Mouse (Mus musculus): Measurements from ENCODE around the gene Nr2c2ap. TPM values are rescaled to one million over a fixed set of nuclear protein-coding genes. Genes with fewer than 3 reads are reported as not detected.
A peak's percentile ranks its signal among the peaks of the same experiment; 100 is the strongest.

The Nr2c2ap gene
- 17.5 and 24.0 TPM in 2 replicates for polyA plus RNA-seq (2012; rRNA removed)

GRCm38 (mm10) chr8:70131166-70131883 lies at the start of gene Nr2c2ap:
Nr2c2ap (plus strand) TSS chr8:70131333.
- no peak; the same call in 1 of the 2 replicates for TF ChIP-seq CTCF (IDR thresholded peaks at IDR 0.05; ENCODE audit: borderline replicate concordance, extremely low read depth, insufficient read depth, insufficient read length)
- TF ChIP-seq POLR2A (IDR thresholded peaks at IDR 0.05; ENCODE audit: borderline replicate concordance, extremely low read depth, insufficient read depth, insufficient read length, poor library complexity, severe bottlenecking): 0 out of 2 replicates have a peak, but pooled peaks have one; percentile 16
- DNase-seq (ENCODE audit: low read depth): peak; percentile 94

GRCm38 (mm10) chr8:70081976-70082375 lies 49.2 kb upstream of the Nr2c2ap start:
- no peak for DNase-seq (ENCODE audit: low read depth)
- TF ChIP-seq CTCF (IDR thresholded peaks at IDR 0.05; ENCODE audit: borderline replicate concordance, extremely low read depth, insufficient read depth, insufficient read length) (no peak), POLR2A (IDR thresholded peaks at IDR 0.05; ENCODE audit: borderline replicate concordance, extremely low read depth, insufficient read depth, insufficient read length, poor library complexity, severe bottlenecking) (no peak)

GRCm38 (mm10) chr8:70083285-70083684 lies 47.8 kb upstream of the Nr2c2ap start, which contains the start of gene Hapln4:
Hapln4 (plus strand) TSS chr8:70083457.
- peak; percentile 61 for DNase-seq (ENCODE audit: low read depth)
- TF ChIP-seq CTCF (IDR thresholded peaks at IDR 0.05; ENCODE audit: borderline replicate concordance, extremely low read depth, insufficient read depth, insufficient read length): no peak
- TF ChIP-seq POLR2A (IDR thresholded peaks at IDR 0.05; ENCODE audit: borderline replicate concordance, extremely low read depth, insufficient read depth, insufficient read length, poor library complexity, severe bottlenecking): no peak

GRCm38 (mm10) chr8:70084191-70085065 lies 46.7 kb upstream of the Nr2c2ap start:
- peak; percentile 25; the same call in 1 of the 2 replicates for TF ChIP-seq CTCF (IDR thresholded peaks at IDR 0.05; ENCODE audit: borderline replicate concordance, extremely low read depth, insufficient read depth, insufficient read length)
- TF ChIP-seq POLR2A (IDR thresholded peaks at IDR 0.05; ENCODE audit: borderline replicate concordance, extremely low read depth, insufficient read depth, insufficient read length, poor library complexity, severe bottlenecking): no peak
- peak; percentile 16 for DNase-seq (ENCODE audit: low read depth)

GRCm38 (mm10) chr8:70086151-70086550 lies 45.0 kb upstream of the Nr2c2ap start:
- TF ChIP-seq POLR2A (IDR thresholded peaks at IDR 0.05; ENCODE audit: borderline replicate concordance, extremely low read depth, insufficient read depth, insufficient read length, poor library complexity, severe bottlenecking) (no peak), CTCF (IDR thresholded peaks at IDR 0.05; ENCODE audit: borderline replicate concordance, extremely low read depth, insufficient read depth, insufficient read length) (no peak)
- DNase-seq (ENCODE audit: low read depth): no peak

GRCm38 (mm10) chr8:70087237-70087636 lies 43.9 kb upstream of the Nr2c2ap start:
- TF ChIP-seq CTCF (IDR thresholded peaks at IDR 0.05; ENCODE audit: borderline replicate concordance, extremely low read depth, insufficient read depth, insufficient read length): no peak
- DNase-seq (ENCODE audit: low read depth): no peak

GRCm38 (mm10) chr8:70087836-70088650 lies 43.1 kb upstream of the Nr2c2ap start:
- peak; percentile 82 for DNase-seq (ENCODE audit: low read depth)
- TF ChIP-seq CTCF (IDR thresholded peaks at IDR 0.05; ENCODE audit: borderline replicate concordance, extremely low read depth, insufficient read depth, insufficient read length) (peak; percentile 78), POLR2A (IDR thresholded peaks at IDR 0.05; ENCODE audit: borderline replicate concordance, extremely low read depth, insufficient read depth, insufficient read length, poor library complexity, severe bottlenecking) (no peak)

- TF ChIP-seq CTCF (IDR thresholded peaks at IDR 0.05; ENCODE audit: borderline replicate concordance, extremely low read depth, insufficient read depth, insufficient read length): no peak
- no peak for TF ChIP-seq POLR2A (IDR thresholded peaks at IDR 0.05; ENCODE audit: borderline replicate concordance, extremely low read depth, insufficient read depth, insufficient read length, poor library complexity, severe bottlenecking)
- peak; percentile 68 for DNase-seq (ENCODE audit: low read depth)
Observed at GRCm38 (mm10) chr8:70089296-70089960, 41.7 kb upstream of the Nr2c2ap start.

- DNase-seq (ENCODE audit: low read depth): no peak
- TF ChIP-seq POLR2A (IDR thresholded peaks at IDR 0.05; ENCODE audit: borderline replicate concordance, extremely low read depth, insufficient read depth, insufficient read length, poor library complexity, severe bottlenecking) (no peak), CTCF (IDR thresholded peaks at IDR 0.05; ENCODE audit: borderline replicate concordance, extremely low read depth, insufficient read depth, insufficient read length) (no peak)
Observed at GRCm38 (mm10) chr8:70092786-70093185, 38.3 kb upstream of the Nr2c2ap start.

GRCm38 (mm10) chr8:70099276-70099675 lies 31.9 kb upstream of the Nr2c2ap start:
- DNase-seq (ENCODE audit: low read depth): no peak
- TF ChIP-seq POLR2A (IDR thresholded peaks at IDR 0.05; ENCODE audit: borderline replicate concordance, extremely low read depth, insufficient read depth, insufficient read length, poor library complexity, severe bottlenecking) (no peak), CTCF (IDR thresholded peaks at IDR 0.05; ENCODE audit: borderline replicate concordance, extremely low read depth, insufficient read depth, insufficient read length) (no peak)

Data from brain, embryonic 14.5 days (tissue).